Mouse (Mus musculus): ENCODE data around the gene Abracl.

- TF ChIP-seq GATA1 (IDR thresholded peaks at IDR 0.05; ENCODE audit: low read length) (no peak), TAL1 (IDR thresholded peaks at IDR 0.05; ENCODE audit: low read length) (no peak)
These were observed 35.7 kb upstream of the Abracl start for GRCm38 (mm10) chr10:18058681-18059338.
